Mouse (Mus musculus) E14TG2a.4 (cell line): ENCODE results near the gene Nt5c2.

Experiments used
- CTCF ChIP-seq: conservative IDR thresholded peaks from 2 replicates; pipeline ENCODE4 v1.5.1; 2014; ENCODE audit warnings: low read length
- NANOG ChIP-seq: IDR thresholded peaks from 2 replicates; pipeline ENCODE4 v1.6.1; 2014; ENCODE audit warnings: borderline replicate concordance, low read length, mixed read lengths
- POU5F1 ChIP-seq: IDR thresholded peaks from 2 replicates; pipeline ENCODE4 v1.6.1; 2014; ENCODE audit warnings: low read length, borderline replicate concordance

GRCm38 (mm10) chr19:46834301-46834700 is 180.7 kb downstream of the Nt5c2 start:
- no peak for TF ChIP-seq CTCF
- TF ChIP-seq POU5F1, result no peak
- no peak for TF ChIP-seq NANOG
